Mouse (Mus musculus) regulatory T cell (primary cell): Measurements from ENCODE around the gene Antxrl.

Experiments
- in situ Hi-C: fragments of 300-600 bp; cut with MboI, MseI; formaldehyde crosslinking; loops from one replicate; pipeline ENCODE4 v1.15.1; 2025; ENCODE audit warnings: high pct_unique_total_duplicates

Antxrl gene

GRCm38 (mm10) chr14:34102601-34103000 lies 50.1 kb downstream of the Antxrl start, which contains the start of gene A630023A22Rik:
Gene A630023A22Rik (minus strand): TSS chr14:34102754.
- in situ Hi-C loops: no loop called here

GRCm38 (mm10) chr14:34103855-34104254 lies 51.3 kb downstream of the Antxrl start:
- in situ Hi-C loops: no loop called here

GRCm38 (mm10) chr14:34104892-34105291 lies 52.4 kb downstream of the Antxrl start:
- in situ Hi-C loops: loop anchor here (5.0 kb wide), 1 partner anchor 292 kb away; no protein-coding TSS in a partner anchor

GRCm38 (mm10) chr14:34106389-34107062 lies 54.0 kb downstream of the Antxrl start:
- in situ Hi-C loops: loop anchor here (5.0 kb wide), 1 partner anchor 291 kb away; no protein-coding TSS in a partner anchor

- in situ Hi-C loops: loop anchor here (5.0 kb wide), 1 partner anchor 290 kb away; no protein-coding TSS in a partner anchor
Measured at GRCm38 (mm10) chr14:34107594-34107993, 55.1 kb downstream of the Antxrl start.

GRCm38 (mm10) chr14:34114311-34114710 lies 61.8 kb downstream of the Antxrl start:
- in situ Hi-C loops: no loop called here

GRCm38 (mm10) chr14:34119046-34119723 lies 66.7 kb downstream of the Antxrl start:
- in situ Hi-C loops: no loop called here

- in situ Hi-C loops: no loop called here
Measured at GRCm38 (mm10) chr14:34120016-34120910, 67.8 kb downstream of the Antxrl start.

GRCm38 (mm10) chr14:34120923-34121351 lies 68.4 kb downstream of the Antxrl start:
- in situ Hi-C loops: no loop called here

- in situ Hi-C loops: no loop called here
Measured at GRCm38 (mm10) chr14:34121691-34122090, 69.2 kb downstream of the Antxrl start.
